25 mouse cellular contexts compared by ENCODE assay signal in the genomic region with DNA sequence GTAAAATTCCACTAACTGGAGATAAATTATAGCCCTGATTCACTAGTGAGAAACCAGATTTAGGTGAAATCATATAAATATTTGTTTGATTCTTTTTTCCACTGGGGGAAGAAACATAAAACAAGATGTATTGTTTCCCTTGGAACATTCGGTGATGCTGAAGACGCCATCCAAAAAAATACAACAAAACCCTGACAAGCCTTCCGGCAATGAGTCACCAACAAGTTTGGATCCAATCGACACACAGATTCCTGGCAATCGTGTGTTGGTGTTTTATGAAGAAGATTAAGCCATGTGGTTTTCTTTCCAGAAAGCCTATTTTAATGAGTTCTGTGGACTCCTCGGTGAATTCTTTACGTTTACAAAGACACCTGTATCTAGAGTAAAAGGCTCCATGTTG.
DNase-seq lines count a peak whose midpoint lies in the region; ATAC-seq and TF ChIP-seq lines count a peak whose summit lies in the region.
"Had no signal": no experiment of that assay in that cellular context is flagged by ENCODE, and none has a peak within 500 bp of the region (broad histone marks: within the 10 kb centered on the region; RNA-seq: fewer than 3 reads in every experiment).

No protein-coding gene starts in this region.

- peak overlapping the region; percentile 4; the same call in 1 of the 2 replicates for H3K27ac ChIP-seq in heart, adult 2 months
- no peak overlapping the region for H3K27ac ChIP-seq in heart, embryonic 10.5 days
- peak overlapping the region; percentile 33; the same call in 1 of the 2 replicates for H3K27ac ChIP-seq in limb, embryonic 15.5 days
- H3K27ac ChIP-seq in hindbrain, embryonic 10.5 days, result no peak overlapping the region
- H3K27ac ChIP-seq: hindbrain, embryonic 14.5 days; kidney, postnatal 0 days; liver, embryonic 15.5 days; lung, embryonic 15.5 days; midbrain, embryonic 13.5 days; neural tube, embryonic 13.5 days had no signal

- TF ChIP-seq CTCF in heart, adult 2 months (IDR thresholded peaks at IDR 0.05), result no peak

- no peaks in the 10 kb centered on the region for H3K36me3 ChIP-seq in heart, adult 2 months (ENCODE audit: control insufficient read depth, insufficient read depth, low read length)
- H3K36me3 ChIP-seq in heart, embryonic 10.5 days, result no peaks in the 10 kb centered on the region
- H3K36me3 ChIP-seq in limb, embryonic 15.5 days, result no peaks in the 10 kb centered on the region
- H3K36me3 ChIP-seq in hindbrain, embryonic 10.5 days, result no peaks in the 10 kb centered on the region
- H3K36me3 ChIP-seq: liver, embryonic 15.5 days; lung, embryonic 15.5 days; midbrain, embryonic 13.5 days; neural tube, embryonic 13.5 days had no signal

- TF ChIP-seq EP300 in heart, adult 2 months (IDR thresholded peaks at IDR 0.05; ENCODE audit: insufficient read depth, low read depth, low read length), result no peak

- DNase-seq in heart, adult 2 months, result no peak
- DNase-seq in heart, embryonic 10.5 days (ENCODE audit: low spot score), result no peak
- DNase-seq in 3T3-L1 (ENCODE audit: low read depth, low spot score), result peak; percentile 42
- peak; percentile 53 for DNase-seq in Muller cell, postnatal 12 days (ENCODE audit: inconsistent ontology term)
- no peak for DNase-seq in natural killer cell, adult 2 months (ENCODE audit: low spot score in 2 of 2)
- DNase-seq in hindbrain, embryonic 10.5 days (ENCODE audit: low spot score), result no peak
- DNase-seq: adrenal gland, postnatal 25 days; cerebellum, adult 9-11 months; kidney, adult 18-20 months; layer of hippocampus, adult 9-11 months; liver; lung, postnatal 36 days; retina, postnatal 1 day; right cerebral cortex, postnatal 25 days; thymus, postnatal 25 days had no signal

- H3K4me1 ChIP-seq in heart, adult 2 months (ENCODE audit: control insufficient read depth, insufficient read depth, low read length), result no peaks in the 10 kb centered on the region; the same call in 1 of the 2 replicates
- H3K4me1 ChIP-seq in heart, embryonic 10.5 days, result no peaks in the 10 kb centered on the region
- H3K4me1 ChIP-seq in limb, embryonic 15.5 days, result peaks cover 5% of the 10 kb centered on the region; the same call in 1 of the 2 replicates
- H3K4me1 ChIP-seq in hindbrain, embryonic 10.5 days (replicated peaks), result no peaks in the 10 kb centered on the region
- H3K4me1 ChIP-seq: liver, embryonic 15.5 days; lung, embryonic 15.5 days; neural tube, embryonic 13.5 days had no signal

- H3K4me3 ChIP-seq in heart, adult 2 months, result no peak overlapping the region
- H3K4me3 ChIP-seq in heart, embryonic 10.5 days, result no peak overlapping the region
- H3K4me3 ChIP-seq in limb, embryonic 15.5 days, result no peak overlapping the region
- H3K4me3 ChIP-seq in hindbrain, embryonic 10.5 days, result no peak overlapping the region
- H3K4me3 ChIP-seq: liver, embryonic 15.5 days; lung, embryonic 15.5 days; megakaryocyte, embryonic 14.5 days; midbrain, embryonic 13.5 days; neural tube, embryonic 13.5 days had no signal

- no peak for ATAC-seq in limb, embryonic 15.5 days (ENCODE audit: insufficient number of reproducible peaks, low FRiP score, low TSS enrichment, low read depth)
- ATAC-seq: forebrain, embryonic 16.5 days; inflammation-experienced regulatory T-cells, adult 6 months; midbrain, embryonic 13.5 days had no signal

- no peaks in the 10 kb centered on the region for H3K9me3 ChIP-seq in heart, embryonic 10.5 days
- no peaks in the 10 kb centered on the region for H3K9me3 ChIP-seq in limb, embryonic 15.5 days
- no peaks in the 10 kb centered on the region for H3K9me3 ChIP-seq in hindbrain, embryonic 10.5 days
- H3K9me3 ChIP-seq: liver, embryonic 15.5 days; lung, embryonic 15.5 days; midbrain, embryonic 13.5 days; neural tube, embryonic 13.5 days had no signal

- H3K27me3 ChIP-seq in heart, adult 2 months (ENCODE audit: control insufficient read depth, insufficient read depth, low read length), result no peaks in the 10 kb centered on the region
- no peaks in the 10 kb centered on the region for H3K27me3 ChIP-seq in heart, embryonic 10.5 days (ENCODE audit: insufficient read depth, poor library complexity, severe bottlenecking)
- no peaks in the 10 kb centered on the region for H3K27me3 ChIP-seq in limb, embryonic 15.5 days
- no peaks in the 10 kb centered on the region for H3K27me3 ChIP-seq in hindbrain, embryonic 10.5 days (ENCODE audit: insufficient read depth, poor library complexity, severe bottlenecking)
- H3K27me3 ChIP-seq: liver, embryonic 15.5 days; lung, embryonic 15.5 days; megakaryocyte, embryonic 14.5 days; midbrain, embryonic 13.5 days; neural tube, embryonic 13.5 days had no signal

- 64% methylated on average over 7 of the region's 7 CpGs for WGBS in heart, adult 2 months
- WGBS in heart, embryonic 10.5 days, result 85% methylated on average over 7 of the region's 7 CpGs
- 42% methylated on average over 7 of the region's 7 CpGs for WGBS in limb, embryonic 15.5 days
- WGBS in hindbrain, embryonic 10.5 days, result 91% methylated on average over 7 of the region's 7 CpGs

- H3K9ac ChIP-seq in heart, adult 2 months (ENCODE audit: low read depth, low read length), result no peak overlapping the region
- H3K9ac ChIP-seq in limb, embryonic 15.5 days, result no peak overlapping the region
- H3K9ac ChIP-seq: hindbrain, embryonic 14.5 days; liver, embryonic 15.5 days; lung, embryonic 15.5 days; midbrain, embryonic 13.5 days; neural tube, embryonic 13.5 days had no signal

- no peak for TF ChIP-seq POLR2A in heart, adult 2 months (IDR thresholded peaks at IDR 0.05; ENCODE audit: insufficient read depth, low read depth, low read length)

- intact Hi-C loops in heart, adult 2 months (cut with DNase I), result no loop called here

- no peak overlapping the region for H3K4me2 ChIP-seq in limb, embryonic 15.5 days
- H3K4me2 ChIP-seq: hindbrain, embryonic 14.5 days; liver, embryonic 15.5 days; lung, embryonic 15.5 days; midbrain, embryonic 13.5 days; neural tube, embryonic 13.5 days had no signal

- H3K79me2 ChIP-seq in heart, adult 2 months (replicated peaks; ENCODE audit: control insufficient read depth, insufficient read depth, low read length), result no peaks in the 10 kb centered on the region

Comparison
In these comparisons a context has a peak if more than half of its experiments do, and no peak if none do; other contexts are left out.
1. H3K27ac ChIP-seq: peak in heart, adult 2 months (single experiment) and limb, embryonic 15.5 days (single experiment); none in heart, embryonic 10.5 days (single experiment) and hindbrain, embryonic 10.5 days (single experiment).
2. DNase-seq: peak in 3T3-L1 (single experiment) and Muller cell, postnatal 12 days (single experiment); none in heart, adult 2 months (0 of 2), heart, embryonic 10.5 days (single experiment), natural killer cell, adult 2 months (0 of 2) and hindbrain, embryonic 10.5 days (single experiment).